Mouse (Mus musculus) hindbrain, embryonic 12.5 days (tissue): Measurements from ENCODE around the gene Tet3. TPM values are rescaled to one million over a fixed set of nuclear protein-coding genes. Genes with fewer than 3 reads are reported as not detected.

Experiments
- ATAC-seq: fragments of 200-750 bp; cut with Nextera tagmentation; 2 replicates; pipeline ENCODE4 v1.8.0; 2017; ENCODE audit warnings: moderate TSS enrichment; ENCODE audit not compliant: low FRiP score
- H3K27ac ChIP-seq: fragments of 300-500 bp; sonication (generic); 2 replicates; pipeline ENCODE4 v1.5.1; 2016; ENCODE audit warnings: mild to moderate bottlenecking
- H3K27me3 ChIP-seq: fragments of 300-500 bp; sonication (generic); 2 replicates; pipeline ENCODE4 v1.6.1; 2016; ENCODE audit warnings: mild to moderate bottlenecking
- H3K36me3 ChIP-seq: fragments of 300-500 bp; sonication (generic); 2 replicates; pipeline ENCODE4 v1.6.1; 2016; ENCODE audit warnings: mild to moderate bottlenecking
- H3K4me1 ChIP-seq: fragments of 300-500 bp; sonication (generic); 2 replicates; pipeline ENCODE4 v1.6.1; 2016
- H3K4me2 ChIP-seq: fragments of 300-500 bp; sonication (generic); replicated peaks from 2 replicates; pipeline ENCODE4 v1.6.1; 2016; ENCODE audit warnings: mild to moderate bottlenecking
- H3K4me3 ChIP-seq: fragments of 300-500 bp; sonication (generic); 2 replicates; pipeline ENCODE4 v1.5.1; 2016; ENCODE audit warnings: mild to moderate bottlenecking
- H3K9ac ChIP-seq: fragments of 300-500 bp; sonication (generic); 2 replicates; pipeline ENCODE4 v1.6.1; 2016; ENCODE audit warnings: mild to moderate bottlenecking, moderate library complexity
- H3K9me3 ChIP-seq: fragments of 300-500 bp; sonication (generic); replicated peaks from 2 replicates; pipeline ENCODE4 v1.6.1; 2016; ENCODE audit warnings: mild to moderate bottlenecking
- WGBS: fragments of 180-500 bp; shearing (Covaris S2); methylation state at CpG from one replicate; pipeline ENCODE4 v1.1.7; 2016; 5-methylcytosine and 5-hydroxymethylcytosine counted together
- polyA plus RNA-seq: library from polyadenylated mRNA; unstranded; fragments of >200 nt; fragmentation: Nextera tagmentation; extraction: Ambion mirVana; gene quantifications from 2 replicates; pipeline ENCODE4 v1.2.1, GENCODE M21; 2016

The Tet3 gene
- polyA plus RNA-seq, 1 experiment from 2014 or later, result 63.9 TPM

- ATAC-seq, result no peak
- Histone ChIP-seq H3K36me3 (no peaks in the 10 kb centered on the region), H3K27ac (no peak overlapping the region), H3K4me2 (no peak overlapping the region), H3K4me3 (no peak overlapping the region), H3K4me1 (peaks cover 82% of the 10 kb centered on the region), H3K27me3 (no peaks in the 10 kb centered on the region), H3K9me3 (no peaks in the 10 kb centered on the region), H3K9ac (no peak overlapping the region)
- 96% methylated on average over 2 of the region's 2 CpGs for WGBS
Observed at GRCm38 (mm10) chr6:83417104-83417502, 41.8 kb downstream of the Tet3 start.

DNA sequence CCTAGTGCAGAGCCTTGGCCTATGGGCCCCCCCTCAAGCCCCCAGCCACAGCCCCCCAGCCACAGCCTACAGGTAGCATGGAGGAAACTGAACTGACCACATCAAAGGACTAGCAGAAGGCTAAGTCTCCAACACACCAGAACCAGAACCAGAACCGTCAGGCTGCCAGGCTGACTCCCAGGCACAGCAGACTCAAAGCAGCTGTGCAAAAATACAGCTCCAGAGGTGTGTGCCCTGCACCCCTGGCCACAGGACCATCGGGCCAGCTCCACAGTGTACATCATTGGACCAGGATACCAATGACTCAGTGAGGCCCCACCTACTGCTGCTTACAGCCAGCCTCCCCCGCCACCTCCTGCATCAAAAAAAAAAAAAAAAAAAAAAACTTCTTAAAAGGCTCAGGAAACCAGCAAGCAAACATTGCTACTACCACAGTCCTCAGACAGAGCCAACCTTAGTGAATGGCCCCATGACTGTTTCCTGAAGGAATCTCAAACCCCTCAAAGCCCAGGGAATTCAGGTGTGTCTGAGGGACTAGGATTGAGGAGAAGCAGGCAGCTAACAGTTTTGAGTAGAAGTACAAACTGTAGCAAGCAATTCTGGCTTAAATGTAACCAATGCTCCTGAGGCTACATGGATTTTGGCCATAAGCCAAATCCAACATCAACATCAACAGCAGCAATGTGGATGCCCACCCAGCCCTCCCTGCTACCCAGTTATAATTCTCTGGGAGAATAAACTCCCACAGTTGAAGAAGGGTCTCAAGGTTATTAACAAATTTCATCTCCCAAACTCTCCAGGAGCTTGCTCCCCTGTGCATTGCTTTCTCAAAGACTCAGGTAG, 42.4 kb downstream of the Tet3 start:
- Histone ChIP-seq H3K36me3 (no peaks in the 10 kb centered on the region), H3K27ac (peak overlapping the region; percentile 30; the same call in 1 of the 2 replicates), H3K27me3 (no peaks in the 10 kb centered on the region), H3K4me2 (no peak overlapping the region), H3K9ac (no peak overlapping the region), H3K4me3 (no peak overlapping the region), H3K9me3 (no peaks in the 10 kb centered on the region), H3K4me1 (peaks cover 82% of the 10 kb centered on the region)
- ATAC-seq, result no peak
- WGBS, result 84% methylated on average over 3 of the region's 3 CpGs

DNA sequence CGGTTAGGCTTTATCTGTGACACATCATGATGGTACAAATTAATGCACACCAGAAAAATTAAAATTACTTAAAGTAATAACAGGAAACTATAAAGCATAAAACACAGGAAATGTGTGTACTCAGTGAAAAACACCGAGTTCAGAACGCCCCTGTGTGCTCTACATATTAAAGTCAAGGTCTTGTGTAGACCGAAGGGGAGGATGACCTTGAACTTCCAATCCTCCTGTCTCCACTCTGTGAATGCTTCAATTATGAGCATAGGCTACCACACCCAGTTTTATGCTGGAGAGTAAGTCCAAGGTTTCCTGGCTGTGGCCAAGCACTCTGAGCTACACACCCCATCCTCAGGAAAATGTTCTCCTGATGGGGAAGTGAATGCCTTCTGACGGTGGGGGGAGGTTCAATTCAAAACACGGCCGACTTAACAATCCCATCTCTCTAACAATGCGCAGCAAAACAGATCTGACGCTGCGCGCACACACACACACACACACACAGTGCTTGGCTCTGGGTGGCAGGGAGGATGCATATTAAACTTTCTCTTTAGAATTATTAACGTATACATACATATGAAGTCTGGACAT, 43.4 kb downstream of the Tet3 start:
- Histone ChIP-seq H3K27ac (no peak overlapping the region), H3K4me1 (peaks cover 82% of the 10 kb centered on the region)

DNA sequence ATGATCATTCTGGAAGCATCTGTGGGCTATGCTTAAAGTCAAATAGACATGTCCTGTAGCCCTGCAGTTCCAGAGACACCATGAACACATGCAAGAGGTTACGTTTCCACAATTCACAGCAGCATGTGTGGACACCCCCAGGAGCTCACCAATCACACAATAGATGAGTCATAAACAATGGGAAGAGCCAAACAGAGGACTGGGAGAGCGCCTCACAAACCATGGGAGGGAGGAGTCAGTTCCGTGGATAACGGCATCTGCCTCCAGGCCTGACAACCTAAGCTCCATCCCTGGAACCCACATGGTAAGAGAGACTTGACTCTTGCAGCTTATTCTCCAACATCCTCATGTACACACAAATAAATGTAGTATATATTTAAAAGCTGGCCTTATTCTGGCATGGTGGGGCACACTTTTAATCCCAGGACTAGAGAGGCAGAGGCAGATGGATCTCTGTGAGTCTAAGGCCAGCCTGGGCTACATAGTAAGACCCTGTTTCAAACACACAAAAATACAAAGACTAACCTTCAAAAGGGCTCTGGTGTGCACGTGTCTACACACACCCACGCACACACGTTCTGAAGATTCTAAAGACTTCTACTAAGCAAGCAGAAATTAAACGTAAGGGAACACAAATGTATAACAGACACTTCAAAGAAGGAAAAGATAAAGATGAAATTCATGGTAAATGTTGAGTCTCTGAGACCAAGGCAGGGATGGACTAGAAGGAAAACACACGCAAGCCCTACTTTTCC, 44.1 kb downstream of the Tet3 start:
- peaks cover 81% of the 10 kb centered on the region for H3K4me1 ChIP-seq
- 88% methylated on average over 9 of the region's 9 CpGs for WGBS
- no peak overlapping the region for H3K27ac ChIP-seq
- no peaks in the 10 kb centered on the region for H3K27me3 ChIP-seq
- ATAC-seq, result no peak
- H3K4me3 ChIP-seq, result no peak overlapping the region
- no peaks in the 10 kb centered on the region for H3K36me3 ChIP-seq
- no peaks in the 10 kb centered on the region for H3K9me3 ChIP-seq
- H3K9ac ChIP-seq, result no peak overlapping the region
- H3K4me2 ChIP-seq, result no peak overlapping the region

More for the DNA sequence above, 43.4 kb downstream of the Tet3 start:
- Histone ChIP-seq H3K9me3 (no peaks in the 10 kb centered on the region), H3K27me3 (no peaks in the 10 kb centered on the region), H3K9ac (no peak overlapping the region), H3K36me3 (no peaks in the 10 kb centered on the region), H3K4me3 (no peak overlapping the region), H3K4me2 (no peak overlapping the region)
- 87% methylated on average over 12 of the region's 12 CpGs for WGBS
- ATAC-seq, result no peak

GRCm38 (mm10) chr6:83413686-83414085, 45.2 kb downstream of the Tet3 start:
- H3K9ac ChIP-seq, result no peak overlapping the region
- no peak overlapping the region for H3K4me3 ChIP-seq
- H3K4me2 ChIP-seq, result no peak overlapping the region
- no peaks in the 10 kb centered on the region for H3K27me3 ChIP-seq
- peak overlapping the region; percentile 13 for H3K27ac ChIP-seq
- no peaks in the 10 kb centered on the region for H3K36me3 ChIP-seq
- no peak for ATAC-seq
- no peaks in the 10 kb centered on the region for H3K9me3 ChIP-seq
- H3K4me1 ChIP-seq, result peaks cover 75% of the 10 kb centered on the region
- WGBS, result 75% methylated on average over 1 of the region's 1 CpGs

GRCm38 (mm10) chr6:83412854-83413401, 46.0 kb downstream of the Tet3 start:
- peaks cover 5% of the 10 kb centered on the region; the same call in 1 of the 2 replicates for H3K36me3 ChIP-seq
- peaks cover 70% of the 10 kb centered on the region for H3K4me1 ChIP-seq
- H3K27ac ChIP-seq, result peak overlapping the region; percentile 24
- no peak overlapping the region for H3K4me3 ChIP-seq
- no peaks in the 10 kb centered on the region for H3K27me3 ChIP-seq
- H3K9me3 ChIP-seq, result no peaks in the 10 kb centered on the region
- H3K9ac ChIP-seq, result no peak overlapping the region
- peak; percentile 60 for ATAC-seq
- H3K4me2 ChIP-seq, result no peak overlapping the region
- 43% methylated on average over 5 of the region's 5 CpGs for WGBS

DNA sequence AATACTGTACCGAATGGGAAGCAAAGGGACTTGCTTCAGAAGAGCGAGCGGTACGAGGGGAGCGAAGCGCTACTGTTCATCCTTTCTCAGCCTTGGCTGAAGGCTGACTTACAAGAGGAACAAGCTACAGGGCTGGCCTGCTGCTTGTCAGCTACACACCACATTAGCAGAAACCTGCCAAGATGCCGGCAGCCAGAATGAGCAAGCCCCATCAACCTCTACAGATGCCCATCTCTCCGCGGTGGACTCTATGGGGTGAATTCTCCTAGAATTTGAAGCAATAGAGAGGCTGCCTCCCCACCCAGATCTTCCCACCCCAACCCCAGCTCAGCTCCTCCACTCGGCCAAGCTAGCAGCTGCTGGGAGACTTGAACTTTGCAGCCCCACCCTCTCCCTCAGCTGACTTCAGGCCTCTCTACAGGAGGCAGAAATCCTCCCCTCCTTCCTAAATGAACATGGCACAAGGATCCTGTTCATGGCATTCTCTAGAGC, 46.5 kb downstream of the Tet3 start:
- H3K27ac ChIP-seq, result peak overlapping the region; percentile 24
- H3K9ac ChIP-seq, result no peak overlapping the region
- H3K4me1 ChIP-seq, result peaks cover 66% of the 10 kb centered on the region
- no peak; the same call in 1 of the 2 replicates for ATAC-seq
- H3K4me3 ChIP-seq, result no peak overlapping the region
- no peaks in the 10 kb centered on the region for H3K27me3 ChIP-seq
- H3K9me3 ChIP-seq, result no peaks in the 10 kb centered on the region
- H3K4me2 ChIP-seq, result no peak overlapping the region
- 87% methylated on average over 10 of the region's 10 CpGs for WGBS
- peaks cover 10% of the 10 kb centered on the region; the same call in 1 of the 2 replicates for H3K36me3 ChIP-seq

GRCm38 (mm10) chr6:83411635-83412361, 47.1 kb downstream of the Tet3 start:
- H3K27me3 ChIP-seq, result no peaks in the 10 kb centered on the region
- no peak overlapping the region for H3K4me2 ChIP-seq
- 86% methylated on average over 9 of the region's 9 CpGs for WGBS
- H3K9me3 ChIP-seq, result no peaks in the 10 kb centered on the region
- H3K27ac ChIP-seq, result 0 out of 2 replicates have a peak overlapping the region, but pooled peaks have one; percentile 24
- no peak overlapping the region for H3K4me3 ChIP-seq
- ATAC-seq, result no peak
- no peak overlapping the region for H3K9ac ChIP-seq
- peaks cover 10% of the 10 kb centered on the region; the same call in 1 of the 2 replicates for H3K36me3 ChIP-seq
- peaks cover 60% of the 10 kb centered on the region for H3K4me1 ChIP-seq

- Histone ChIP-seq H3K36me3 (peaks cover 10% of the 10 kb centered on the region; the same call in 1 of the 2 replicates), H3K9me3 (no peaks in the 10 kb centered on the region), H3K4me1 (peaks cover 50% of the 10 kb centered on the region), H3K9ac (no peak overlapping the region), H3K4me3 (no peak overlapping the region), H3K4me2 (no peak overlapping the region), H3K27me3 (no peaks in the 10 kb centered on the region), H3K27ac (peak overlapping the region; percentile 44; the same call in 1 of the 2 replicates)
- no peak for ATAC-seq
- 59% methylated on average over 9 of the region's 9 CpGs for WGBS
Observed at GRCm38 (mm10) chr6:83410046-83410706, 48.7 kb downstream of the Tet3 start.

- Histone ChIP-seq H3K4me3 (no peak overlapping the region), H3K9me3 (no peaks in the 10 kb centered on the region), H3K4me1 (peaks cover 36% of the 10 kb centered on the region), H3K27ac (no peak overlapping the region), H3K9ac (no peak overlapping the region), H3K36me3 (peaks cover 24% of the 10 kb centered on the region), H3K4me2 (no peak overlapping the region), H3K27me3 (no peaks in the 10 kb centered on the region)
- no peak for ATAC-seq
- 96% methylated on average over 9 of the region's 9 CpGs for WGBS
Observed at GRCm38 (mm10) chr6:83408510-83408909, 50.4 kb downstream of the Tet3 start.

- H3K36me3 ChIP-seq, result peaks cover 52% of the 10 kb centered on the region
- peaks cover 6% of the 10 kb centered on the region for H3K4me1 ChIP-seq
- no peaks in the 10 kb centered on the region for H3K27me3 ChIP-seq
- H3K27ac ChIP-seq, result no peak overlapping the region
- no peak overlapping the region for H3K4me3 ChIP-seq
- no peaks in the 10 kb centered on the region for H3K9me3 ChIP-seq
- no peak for ATAC-seq
- H3K9ac ChIP-seq, result no peak overlapping the region
- H3K4me2 ChIP-seq, result no peak overlapping the region
- WGBS, result 94% methylated on average over 7 of the region's 7 CpGs
Observed at GRCm38 (mm10) chr6:83405511-83406064, 53.3 kb downstream of the Tet3 start.
